Mouse (Mus musculus): Measurements from ENCODE around the gene Tbx10.
"Not testable (repeated sequence)": the region's sequence is repeated elsewhere in the genome, so short reads cannot be mapped to it uniquely, and the experiment has no call there.

DNA sequence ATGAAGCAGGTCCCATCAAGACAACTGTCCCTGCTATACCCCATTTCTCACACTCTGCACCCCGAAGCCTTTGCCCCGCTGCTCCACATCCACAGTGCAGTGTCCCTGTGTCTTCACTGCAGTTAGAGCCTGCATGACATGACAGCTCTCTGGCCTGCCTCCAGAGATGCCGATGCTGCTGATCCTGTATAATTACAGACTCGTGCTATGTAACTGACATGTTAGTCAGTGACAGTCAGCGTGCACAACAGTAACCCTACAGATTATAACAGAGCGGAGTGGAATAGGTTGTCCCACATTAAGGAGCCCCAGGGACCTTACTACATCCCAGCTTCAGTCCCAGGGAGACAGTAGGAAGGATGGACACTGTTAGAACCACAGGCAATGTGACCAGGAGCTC lies 17.9 kb upstream of the Tbx10 start:
- not testable (repeated sequence) for TF ChIP-seq CTCF (conservative IDR thresholded peaks at IDR 0.05; ENCODE audit: low read length); NANOG (IDR thresholded peaks at IDR 0.05; ENCODE audit: borderline replicate concordance, low read length); POU5F1 (IDR thresholded peaks at IDR 0.05; ENCODE audit: borderline replicate concordance, low read length)

Data from E14TG2a.4 (cell line).